Mouse (Mus musculus): ENCODE measurements around the gene Gm13128. TPM values are rescaled to one million over a fixed set of nuclear protein-coding genes. Genes with fewer than 3 reads are reported as not detected.

Gm13128 gene
- polyA plus RNA-seq (2015; fragmentation: Nextera tagmentation; extraction: Ambion mirVana), result not detected in 2 replicates

GRCm38 (mm10) chr4:144329949-144330348, at the start of gene Gm13128:
Gm13128 (plus strand) TSS chr4:144330249.

GRCm38 (mm10) chr4:144280388-144280787, 49.7 kb upstream of the Gm13128 start, which contains the start of gene Pramel5:
Pramel5 (minus strand) TSS chr4:144280488.

GRCm38 (mm10) chr4:144357642-144358041, 27.6 kb downstream of the Gm13128 start, which contains the start of gene Gm13119:
Gm13119 (plus strand) TSS chr4:144357942.

GRCm38 (mm10) chr4:144377911-144378310, 47.9 kb downstream of the Gm13128 start, which contains the start of gene Pramef20:
Pramef20 (minus strand) TSS chr4:144377933.

Other genes with a start within 250 kb of the Gm13128 start
- gene Gm13102, start 223.8 kb upstream of the Gm13128 start, polyA plus RNA-seq (2015; fragmentation: Nextera tagmentation; extraction: Ambion mirVana), result not detected in 2 replicates
- not detected in 2 replicates for gene Oog3, start 167.6 kb upstream of the Gm13128 start, polyA plus RNA-seq (2015; fragmentation: Nextera tagmentation; extraction: Ambion mirVana)
- not detected in 2 replicates for gene Oog2, start 139.5 kb upstream of the Gm13128 start, polyA plus RNA-seq (2015; fragmentation: Nextera tagmentation; extraction: Ambion mirVana)
- not detected in 2 replicates for gene C87977, start 116.9 kb upstream of the Gm13128 start, polyA plus RNA-seq (2015; fragmentation: Nextera tagmentation; extraction: Ambion mirVana)
- not detected in 2 replicates for gene Pramel5, start 49.8 kb upstream of the Gm13128 start, polyA plus RNA-seq (2015; fragmentation: Nextera tagmentation; extraction: Ambion mirVana)
- not detected in 2 replicates for gene Gm13119, start 27.7 kb downstream of the Gm13128 start, polyA plus RNA-seq (2015; fragmentation: Nextera tagmentation; extraction: Ambion mirVana)
- gene Pramef20, start 47.7 kb downstream of the Gm13128 start, polyA plus RNA-seq (2015; fragmentation: Nextera tagmentation; extraction: Ambion mirVana), result not detected in 2 replicates
- gene Pramef12, start 78.2 kb downstream of the Gm13128 start, polyA plus RNA-seq (2015; fragmentation: Nextera tagmentation; extraction: Ambion mirVana), result not detected in 2 replicates
- 0.26 and 0.56 TPM in 2 replicates for gene 1700012P22Rik, start 108.5 kb downstream of the Gm13128 start, polyA plus RNA-seq (2015; fragmentation: Nextera tagmentation; extraction: Ambion mirVana)
- not detected in 2 replicates for gene Gm9944, start 123.1 kb downstream of the Gm13128 start, polyA plus RNA-seq (2015; fragmentation: Nextera tagmentation; extraction: Ambion mirVana)
- not detected in 2 replicates for gene Aadacl3, start 133.5 kb downstream of the Gm13128 start, polyA plus RNA-seq (2015; fragmentation: Nextera tagmentation; extraction: Ambion mirVana)
- not detected in 2 replicates for gene 9430007A20Rik, start 189.6 kb downstream of the Gm13128 start, polyA plus RNA-seq (2015; fragmentation: Nextera tagmentation; extraction: Ambion mirVana)
- not detected in 2 replicates for gene Gm13124, start 234.9 kb downstream of the Gm13128 start, polyA plus RNA-seq (2015; fragmentation: Nextera tagmentation; extraction: Ambion mirVana)